Mouse (Mus musculus) monocyte, adult 59 days (primary cell): ENCODE results near the gene Gm8138. TPM values are rescaled to one million over a fixed set of nuclear protein-coding genes. Genes with fewer than 3 reads are reported as not detected.

Experiments
- total RNA-seq, 2 experiments: library from RNA; stranded (reverse); gene quantifications; one replicate each; pipeline ENCODE4 v1.2.4; 2023

Gene Gm8138
- not detected for total RNA-seq

GRCm38 (mm10) chr14:43416250-43416649 is at the start of gene Gm8138:
Gene Gm8138, minus strand, starts transcription at chr14:43416350.

Other genes with a start within 250 kb of the Gm8138 start
- gene Gm7233, start 236.5 kb downstream of the Gm8138 start, total RNA-seq = under 1 TPM in 1 of 2 experiments, not detected in 1; 0.52 TPM
- gene Gm8122, start 181.0 kb downstream of the Gm8138 start, total RNA-seq = not detected
- gene Gm8126, start 157.7 kb downstream of the Gm8138 start, total RNA-seq = under 1 TPM in 1 of 2 experiments, not detected in 1; 0.86 TPM
- not detected for gene Gm9732, start 141.3 kb downstream of the Gm8138 start, total RNA-seq
- not detected for gene Gm8127, start 122.5 kb downstream of the Gm8138 start, total RNA-seq
- gene 1700001F09Rik, start 68.5 kb downstream of the Gm8138 start, total RNA-seq = not detected
- gene Gm5799, start 127.2 kb upstream of the Gm8138 start, total RNA-seq = not detected
- not detected for gene Gm17654, start 162.8 kb upstream of the Gm8138 start, total RNA-seq
- not detected for gene Gm10375, start 191.7 kb upstream of the Gm8138 start, total RNA-seq